8 mouse cellular contexts compared by ENCODE assay signal in genomic region chr6:92091767-92092489, GRCm38 (mm10). TPM values are rescaled to one million over a fixed set of nuclear protein-coding genes. Genes with fewer than 3 reads are reported as not detected.
A peak's percentile ranks its signal among the peaks of the same experiment; 100 is the strongest.
DNase-seq lines count a peak whose midpoint lies in the region; ATAC-seq and TF ChIP-seq lines count a peak whose summit lies in the region.

No protein-coding gene starts in this region.

- TF ChIP-seq POLR2A in kidney, adult 2 months (IDR thresholded peaks at IDR 0.05; ENCODE audit: low read depth, low read length): peak; percentile 8
- peak; percentile 15; the same call in 1 of the 2 replicates for TF ChIP-seq POLR2A in spleen, adult 2 months (IDR thresholded peaks at IDR 0.05; ENCODE audit: low read depth, low read length)

- under 1% methylated on average over 66 of the region's 81 CpGs for WGBS in embryonic facial prominence, embryonic 13.5 days
- under 1% methylated on average over 74 of the region's 81 CpGs for WGBS in kidney, adult 2 months
- under 1% methylated on average over 50 of the region's 81 CpGs for WGBS in limb, embryonic 12.5 days
- under 1% methylated on average over 58 of the region's 81 CpGs for WGBS in midbrain, embryonic 15.5 days
- WGBS in spleen, adult 2 months: under 1% methylated on average over 66 of the region's 81 CpGs

- H3K36me3 ChIP-seq in embryonic facial prominence, embryonic 13.5 days: no peaks in the 10 kb centered on the region
- H3K36me3 ChIP-seq in kidney, adult 2 months (ENCODE audit: control insufficient read depth, insufficient read depth, low read length): no peaks in the 10 kb centered on the region
- no peaks in the 10 kb centered on the region for H3K36me3 ChIP-seq in limb, embryonic 12.5 days
- no peaks in the 10 kb centered on the region for H3K36me3 ChIP-seq in midbrain, embryonic 15.5 days (replicated peaks)
- H3K36me3 ChIP-seq in spleen, adult 2 months (ENCODE audit: control insufficient read depth, insufficient read depth, low read length): no peaks in the 10 kb centered on the region

- TF ChIP-seq CTCF in kidney, adult 2 months (conservative IDR thresholded peaks at IDR 0.05; ENCODE audit: insufficient read depth, insufficient read length, low read depth, low read length): no peak
- no peak for TF ChIP-seq CTCF in spleen, adult 2 months (IDR thresholded peaks at IDR 0.05; ENCODE audit: extremely low read depth, insufficient read depth, insufficient read length, insufficient replicate concordance)

- peak overlapping the region; percentile 99 for H3K27ac ChIP-seq in embryonic facial prominence, embryonic 13.5 days
- peak overlapping the region; percentile 93 for H3K27ac ChIP-seq in kidney, adult 2 months (ENCODE audit: insufficient read depth, low read depth, low read length)
- H3K27ac ChIP-seq in limb, embryonic 12.5 days: peak overlapping the region; percentile 99
- H3K27ac ChIP-seq in midbrain, embryonic 15.5 days: peak overlapping the region; percentile 99
- peak overlapping the region; percentile 98 for H3K27ac ChIP-seq in spleen, adult 2 months (ENCODE audit: insufficient read depth, low read length)

- no peaks in the 10 kb centered on the region for H3K27me3 ChIP-seq in embryonic facial prominence, embryonic 13.5 days
- H3K27me3 ChIP-seq in kidney, adult 2 months (replicated peaks; ENCODE audit: control insufficient read depth, insufficient read depth, low read length): no peaks in the 10 kb centered on the region
- H3K27me3 ChIP-seq in limb, embryonic 12.5 days: no peaks in the 10 kb centered on the region
- H3K27me3 ChIP-seq in midbrain, embryonic 15.5 days (replicated peaks): no peaks in the 10 kb centered on the region
- H3K27me3 ChIP-seq in spleen, adult 2 months (ENCODE audit: control insufficient read depth, insufficient read depth, low read length): no peaks in the 10 kb centered on the region

- peaks cover 28% of the 10 kb centered on the region for H3K4me1 ChIP-seq in embryonic facial prominence, embryonic 13.5 days
- peaks cover 19% of the 10 kb centered on the region for H3K4me1 ChIP-seq in kidney, adult 2 months (ENCODE audit: control insufficient read depth, insufficient read depth, low read length)
- H3K4me1 ChIP-seq in limb, embryonic 12.5 days (replicated peaks): peaks cover 32% of the 10 kb centered on the region
- peaks cover 34% of the 10 kb centered on the region for H3K4me1 ChIP-seq in midbrain, embryonic 15.5 days
- H3K4me1 ChIP-seq in spleen, adult 2 months (ENCODE audit: control insufficient read depth, insufficient read depth, insufficient read length): peaks cover 7% of the 10 kb centered on the region

- H3K9me3 ChIP-seq in embryonic facial prominence, embryonic 13.5 days: no peaks in the 10 kb centered on the region
- no peaks in the 10 kb centered on the region for H3K9me3 ChIP-seq in limb, embryonic 12.5 days
- H3K9me3 ChIP-seq in midbrain, embryonic 15.5 days: no peaks in the 10 kb centered on the region

- H3K4me3 ChIP-seq in embryonic facial prominence, embryonic 13.5 days: peak overlapping the region; percentile 95
- peak overlapping the region; percentile 95 for H3K4me3 ChIP-seq in kidney, adult 2 months (ENCODE audit: insufficient read depth, low read depth, low read length)
- peak overlapping the region; percentile 97 for H3K4me3 ChIP-seq in limb, embryonic 12.5 days (replicated peaks)
- peak overlapping the region; percentile 98 for H3K4me3 ChIP-seq in midbrain, embryonic 15.5 days
- peak overlapping the region; percentile 83 for H3K4me3 ChIP-seq in spleen, adult 2 months (ENCODE audit: extremely low read depth, insufficient read depth, insufficient read length)

- peak; percentile 99 for ATAC-seq in embryonic facial prominence, embryonic 13.5 days (ENCODE audit: insufficient number of reproducible peaks, insufficient read depth, low FRiP score, low TSS enrichment, low read depth)
- peak; percentile 99 for ATAC-seq in limb, embryonic 12.5 days (ENCODE audit: insufficient number of reproducible peaks, insufficient read depth, low FRiP score, low TSS enrichment, low read depth)
- peak; percentile 98 for ATAC-seq in midbrain, embryonic 15.5 days (replicated peaks)

- peak overlapping the region; percentile 97 for H3K9ac ChIP-seq in embryonic facial prominence, embryonic 13.5 days
- H3K9ac ChIP-seq in limb, embryonic 12.5 days (replicated peaks): peak overlapping the region; percentile 98
- peak overlapping the region; percentile 99 for H3K9ac ChIP-seq in midbrain, embryonic 15.5 days

- DNase-seq in 3134 (ENCODE audit: extremely low read depth, insufficient read length, low spot score): peak; percentile 97
- DNase-seq in adrenal gland, postnatal 36 days: peak; percentile 100
- peak; percentile 100 for DNase-seq in heart, adult 18-20 months
- DNase-seq in kidney, adult 2 months: peak; percentile 100
- DNase-seq in spleen, adult 2 months (ENCODE audit: low read depth in 1 of 2, low spot score in 2 of 2): peak; percentile 97 to 100

- H3K4me2 ChIP-seq in embryonic facial prominence, embryonic 13.5 days: peak overlapping the region; percentile 71
- H3K4me2 ChIP-seq in limb, embryonic 12.5 days: peak overlapping the region; percentile 74
- H3K4me2 ChIP-seq in midbrain, embryonic 15.5 days: peak overlapping the region; percentile 60

RNA-seq across cellular contexts. Expression of gene Nr2c2, which starts 0.7 kb away (rescaled TPM):
- 10 to 100 TPM; 35.3 to 41.5 TPM for total RNA-seq in adrenal gland, postnatal 36 days (2021)
- polyA plus RNA-seq in embryonic facial prominence, embryonic 13.5 days (2015; fragmentation: Nextera tagmentation; extraction: Ambion mirVana): 20.7 and 27.1 TPM in 2 replicates
- 10 to 100 TPM; 20.1 to 24.9 TPM for total RNA-seq in heart, adult 18-20 months (2021)
- 14.5 and 15.5 TPM in 2 replicates for polyA plus RNA-seq in kidney, adult 2 months (2012; rRNA removed)
- 24.6 and 33.4 TPM in 2 replicates for polyA plus RNA-seq in limb, embryonic 12.5 days (2016; fragmentation: Nextera tagmentation; extraction: Ambion mirVana)
- 40.4 and 40.8 TPM in 2 replicates for polyA plus RNA-seq in midbrain, embryonic 15.5 days (2015; fragmentation: Nextera tagmentation; extraction: Ambion mirVana)
- polyA plus RNA-seq in spleen, adult 2 months (2012; rRNA removed): 14.3 and 20.5 TPM in 2 replicates

Comparison
In these comparisons a context has a peak if more than half of its experiments do, and no peak if none do; other contexts are left out.
1. Peak in every context shown above with its lines: DNase-seq, ATAC-seq, H3K4me3 ChIP-seq and H3K27ac ChIP-seq.